Mouse (Mus musculus) adrenal gland, postnatal 25 days (tissue): ENCODE results near the gene Mettl21a. TPM values are rescaled to one million over a fixed set of nuclear protein-coding genes. Genes with fewer than 3 reads are reported as not detected.
"Not testable (repeated sequence)": the region's sequence is repeated elsewhere in the genome, so short reads cannot be mapped to it uniquely, and the experiment has no call there.

Source experiments
- DNase-seq: peaks from one replicate; pipeline ENCODE4 v3.0.0; 2021; ENCODE audit warnings: mixed read lengths
- total RNA-seq: library from RNA; stranded (reverse); gene quantifications from 2 replicates; pipeline ENCODE4 v1.2.3, GENCODE M21; 2021

The Mettl21a gene
- total RNA-seq, 1 experiment from 2014 or later, result 27.7 TPM

DNA sequence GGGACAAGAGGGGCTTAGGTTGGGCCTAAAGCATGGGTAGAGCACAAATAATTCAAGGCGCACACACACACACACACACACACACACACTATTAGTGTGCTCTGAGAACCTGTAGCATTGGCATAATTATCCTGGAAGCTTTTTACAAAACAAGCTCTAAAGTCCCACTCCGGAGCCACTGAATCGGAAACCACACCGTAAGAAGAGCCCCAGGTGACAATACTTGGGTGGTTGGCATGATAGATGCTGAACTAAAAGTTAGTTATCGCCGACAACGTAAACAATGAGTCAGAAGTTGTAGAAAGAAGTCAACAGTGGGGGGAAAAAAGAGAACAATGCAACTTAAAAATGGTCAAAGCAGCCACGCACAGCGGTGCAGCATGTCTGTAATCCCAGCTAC lies 2.7 kb downstream of the Mettl21a start:
- DNase-seq, result no peak

DNA sequence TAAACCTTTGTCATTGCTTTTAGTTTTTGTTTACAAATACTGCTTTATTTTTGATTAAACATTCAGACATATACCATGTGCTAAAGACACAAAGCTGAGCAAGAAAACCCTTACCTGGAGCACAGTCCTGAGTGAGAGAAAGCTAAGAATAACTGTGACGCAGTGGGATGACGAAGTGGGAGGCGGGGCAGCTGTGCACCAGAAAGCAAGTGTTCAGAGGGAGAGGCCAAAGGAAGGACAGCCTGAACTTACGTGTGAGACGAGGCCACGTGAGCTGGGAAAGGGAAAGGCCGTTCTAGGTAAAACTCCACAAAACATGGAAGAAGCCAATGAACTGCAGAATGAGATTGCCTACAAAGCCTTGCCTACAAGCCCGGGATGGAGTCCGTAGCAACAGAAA lies 7.1 kb downstream of the Mettl21a start:
- no peak for DNase-seq

GRCm38 (mm10) chr1:64609145-64609544 lies 7.9 kb downstream of the Mettl21a start:
- no peak for DNase-seq

- no peak for DNase-seq
These were observed 13.7 kb downstream of the Mettl21a start for GRCm38 (mm10) chr1:64603381-64603780.

- DNase-seq, result no peak
These were observed 15.7 kb downstream of the Mettl21a start for GRCm38 (mm10) chr1:64601242-64601842.

DNA sequence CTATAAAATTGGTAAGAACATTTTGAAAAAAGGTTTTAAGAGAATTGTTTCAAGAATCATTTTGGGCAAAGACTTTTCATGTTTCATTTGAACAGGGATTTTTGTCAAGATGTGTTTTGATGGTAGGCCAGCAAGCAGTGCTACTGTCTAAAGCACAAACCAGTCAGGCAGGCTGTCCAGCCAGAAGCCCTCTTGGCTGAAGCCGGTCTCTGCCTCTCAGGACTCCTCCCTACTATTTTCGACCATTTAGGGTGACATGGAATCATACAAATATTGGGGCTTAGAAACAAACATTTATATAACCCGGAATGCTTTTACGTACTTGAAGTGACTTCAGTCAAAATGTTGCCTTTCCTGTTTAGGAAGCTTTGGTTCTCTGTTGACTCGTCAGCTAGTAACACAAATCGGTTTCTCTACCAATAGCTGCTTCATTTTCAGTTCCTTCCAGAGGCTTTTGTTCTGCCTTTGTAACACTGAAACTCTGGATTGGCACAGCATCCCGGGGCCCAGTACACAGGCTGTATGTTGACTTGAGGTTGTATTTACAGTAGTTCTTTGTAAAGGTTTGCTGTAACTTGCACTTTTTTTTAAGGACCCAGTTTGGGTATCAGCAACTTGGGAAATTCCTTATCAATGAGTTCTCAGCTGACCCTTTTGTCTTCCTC lies 16.5 kb downstream of the Mettl21a start:
- DNase-seq, result no peak

DNA sequence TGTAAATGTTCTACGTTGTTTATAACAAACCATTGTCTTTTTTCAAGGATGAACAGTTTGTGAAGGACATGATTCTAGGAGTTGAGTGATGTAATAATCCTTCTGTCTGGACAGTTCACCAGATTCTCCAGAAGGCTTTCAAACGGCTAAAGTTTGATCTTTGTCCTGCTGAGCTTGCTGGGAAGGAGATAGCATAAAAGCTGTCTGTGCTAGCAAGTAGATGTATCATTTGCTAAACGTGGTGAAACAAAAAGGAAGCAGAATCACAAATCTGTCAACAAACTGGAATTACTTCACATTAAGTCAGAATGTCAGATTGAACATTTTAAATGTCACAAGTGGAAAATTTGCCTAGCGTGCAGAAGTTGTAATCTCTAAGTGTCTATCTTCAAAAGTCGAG lies 18.1 kb downstream of the Mettl21a start:
- no peak for DNase-seq

DNA sequence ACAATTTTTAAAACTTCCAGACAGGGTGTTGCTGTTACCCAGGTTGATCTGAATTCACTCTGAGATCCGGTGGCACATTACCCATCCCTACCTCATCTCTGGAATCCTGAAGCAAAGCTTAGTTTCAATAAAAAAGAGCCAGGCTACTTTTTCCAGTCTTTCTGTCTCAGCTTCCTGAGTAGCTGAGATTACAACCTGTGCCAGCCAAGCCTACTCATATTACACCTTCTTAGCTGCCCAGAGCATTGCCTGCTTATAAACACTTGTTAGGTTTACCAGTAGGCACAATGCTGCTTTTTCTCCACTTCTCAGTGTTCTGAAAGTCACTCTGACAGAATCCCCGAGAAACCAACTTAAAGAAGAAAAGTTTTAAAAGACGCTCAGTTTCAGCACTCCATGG lies 38.2 kb downstream of the Mettl21a start:
- no peak for DNase-seq

DNA sequence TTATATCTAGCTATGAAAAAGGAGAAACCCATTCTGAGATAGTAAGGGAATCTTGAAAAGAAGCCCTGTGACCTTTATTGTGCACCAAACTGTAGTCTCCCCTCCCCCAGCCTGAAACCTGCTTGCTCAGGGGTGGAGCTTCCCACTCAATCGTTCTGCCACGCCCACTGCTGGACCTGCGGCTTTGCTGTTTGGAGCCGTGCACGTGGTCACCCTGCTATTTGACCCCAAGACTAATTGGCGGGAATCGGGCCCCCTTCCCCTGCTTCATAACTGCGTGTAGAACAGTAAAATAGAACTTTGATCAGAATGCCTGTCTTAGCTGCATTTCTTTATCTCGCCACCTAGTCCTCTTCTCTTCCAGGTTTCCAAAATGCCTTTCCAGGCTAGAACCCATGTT lies 39.1 kb downstream of the Mettl21a start:
- not testable (repeated sequence) for DNase-seq

DNA sequence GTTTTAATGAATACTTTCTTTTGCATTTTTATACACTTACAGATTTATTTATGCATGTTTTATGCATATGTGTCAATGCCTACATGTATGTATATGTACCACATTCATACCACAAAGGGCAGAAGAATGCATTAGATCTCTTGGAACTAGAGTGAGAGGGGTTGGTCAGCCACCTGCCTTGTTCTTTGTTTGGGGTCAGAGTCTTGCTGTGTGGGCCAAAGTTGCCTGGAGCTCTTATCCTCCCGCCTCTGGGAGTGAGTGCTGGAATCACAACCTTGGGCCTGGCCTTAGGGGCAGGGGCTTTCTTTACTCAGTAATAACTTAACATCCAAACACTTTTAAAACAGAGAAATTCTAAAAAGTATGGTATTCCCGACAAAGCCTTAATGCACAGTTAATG lies 40.3 kb downstream of the Mettl21a start:
- no peak for DNase-seq

DNA sequence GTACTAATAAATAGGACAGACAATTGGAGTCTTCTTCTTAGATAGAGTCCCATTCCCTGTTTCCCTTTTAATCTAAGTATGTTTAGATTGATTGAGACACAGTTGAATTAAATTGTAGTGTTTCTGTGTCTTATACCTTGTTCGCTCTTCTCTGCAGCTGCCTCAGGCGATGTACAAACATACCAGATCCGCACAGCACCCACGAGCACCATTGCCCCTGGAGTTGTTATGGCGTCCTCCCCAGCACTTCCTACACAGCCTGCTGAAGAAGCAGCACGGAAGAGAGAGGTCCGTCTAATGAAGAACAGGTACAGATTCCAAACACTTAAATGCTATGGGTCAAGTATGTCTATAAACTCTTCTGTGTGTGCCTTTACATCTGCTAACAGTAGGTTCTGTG lies 41.0 kb downstream of the Mettl21a start:
- DNase-seq, result no peak

DNA sequence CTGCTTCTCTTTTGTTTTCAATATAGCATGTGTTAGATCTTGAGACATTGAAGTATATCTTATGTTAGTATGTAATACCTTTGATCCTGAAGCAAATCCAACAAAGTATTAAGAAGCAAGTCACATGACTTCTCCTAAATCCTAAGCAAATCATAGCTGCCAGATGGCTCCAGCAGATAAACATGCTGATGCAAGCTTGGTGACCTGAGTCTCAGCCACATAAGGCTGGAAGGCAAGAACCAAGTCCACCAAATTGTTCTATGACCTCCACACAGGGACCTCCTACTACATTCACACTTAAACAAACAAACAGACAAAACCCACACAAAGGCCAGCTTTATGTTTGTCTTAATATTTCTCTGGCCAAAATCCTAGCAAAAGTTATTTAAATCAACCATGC lies 48.8 kb downstream of the Mettl21a start:
- DNase-seq, result no peak

- no peak for DNase-seq
These were observed 56.9 kb downstream of the Mettl21a start for GRCm38 (mm10) chr1:64560105-64560504.

Other genes with a start within 250 kb of the Mettl21a start
- 42.5 and 54.2 TPM in 2 replicates for gene Creb1, start 84.6 kb downstream of the Mettl21a start, total RNA-seq
- 17.9 and 18.6 TPM in 2 replicates for gene Ccnyl1, start 73.2 kb upstream of the Mettl21a start, total RNA-seq
- 11.8 and 15.4 TPM in 2 replicates for gene Fzd5, start 120.5 kb upstream of the Mettl21a start, total RNA-seq